ENCODE assay signal across 12 mouse cellular contexts in the genomic region with DNA sequence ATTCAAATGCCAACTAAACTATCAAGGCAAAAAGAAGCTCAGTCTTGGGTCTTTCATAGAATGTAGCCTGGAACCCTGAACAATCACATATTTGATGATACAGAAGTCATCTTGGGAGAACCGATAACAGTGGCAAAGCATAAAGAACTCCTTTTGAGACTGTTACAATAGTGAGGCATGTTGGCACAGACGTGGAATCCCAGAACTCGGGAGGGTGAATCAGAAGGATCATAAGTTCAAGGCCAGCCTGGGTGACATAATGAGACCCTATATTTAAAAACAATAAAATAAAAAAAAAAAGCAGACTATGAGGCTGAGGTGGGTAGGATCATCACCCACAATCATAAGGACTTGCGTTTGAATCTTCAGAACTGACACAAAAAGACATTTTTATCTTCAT. TPM values are rescaled to one million over a fixed set of nuclear protein-coding genes. Genes with fewer than 3 reads are reported as not detected.
DNase-seq lines count a peak whose midpoint lies in the region; ATAC-seq lines count a peak whose summit lies in the region.
"Had no signal": no experiment of that assay in that cellular context is flagged by ENCODE, and none has a peak within 500 bp of the region (broad histone marks: within the 10 kb centered on the region; RNA-seq: fewer than 3 reads in every experiment).

No protein-coding gene starts in this region.

- no peaks in the 10 kb centered on the region for H3K4me1 ChIP-seq in heart, embryonic 11.5 days (ENCODE audit: control insufficient read depth, insufficient read depth, low read length)
- peaks cover 10% of the 10 kb centered on the region; the same call in 1 of the 2 replicates for H3K4me1 ChIP-seq in limb, embryonic 13.5 days
- H3K4me1 ChIP-seq in limb, embryonic 10.5 days: 0 out of 2 replicates have a peak, but pooled peaks cover 4% of the 10 kb centered on the region
- H3K4me1 ChIP-seq in embryonic facial prominence, embryonic 14.5 days (ENCODE audit: control insufficient read depth, insufficient read depth, low read length): no peaks in the 10 kb centered on the region; the same call in 1 of the 2 replicates
- peaks cover 7% of the 10 kb centered on the region; the same call in 1 of the 2 replicates for H3K4me1 ChIP-seq in liver, embryonic 12.5 days

- WGBS in heart, embryonic 11.5 days (ENCODE audit: insufficient replicate concordance): 65% methylated on average over 4 of the region's 4 CpGs
- WGBS in limb, embryonic 13.5 days: 85% methylated on average over 4 of the region's 4 CpGs
- 90% methylated on average over 4 of the region's 4 CpGs for WGBS in limb, embryonic 10.5 days
- WGBS in embryonic facial prominence, embryonic 14.5 days: 74% methylated on average over 4 of the region's 4 CpGs
- WGBS in liver, embryonic 12.5 days (ENCODE audit: insufficient replicate concordance): 47% methylated on average over 4 of the region's 4 CpGs

- ATAC-seq in heart, embryonic 11.5 days (replicated peaks; ENCODE audit: insufficient number of reproducible peaks, low FRiP score, low TSS enrichment): no peak
- ATAC-seq in limb, embryonic 13.5 days (ENCODE audit: low FRiP score, low read depth): no peak
- ATAC-seq in embryonic facial prominence, embryonic 14.5 days (ENCODE audit: low read depth): no peak
- ATAC-seq in liver, embryonic 12.5 days: no peak
- ATAC-seq in cerebellum, adult (ENCODE audit: insufficient number of reproducible peaks, low FRiP score, low TSS enrichment): no peak
- ATAC-seq: forebrain, embryonic 15.5 days had no signal

- no peak overlapping the region for H3K9ac ChIP-seq in heart, embryonic 11.5 days (ENCODE audit: low read depth, low read length)
- no peak overlapping the region for H3K9ac ChIP-seq in limb, embryonic 13.5 days
- no peak overlapping the region for H3K9ac ChIP-seq in embryonic facial prominence, embryonic 14.5 days (ENCODE audit: low read depth, low read length)
- H3K9ac ChIP-seq in liver, embryonic 12.5 days: no peak overlapping the region
- H3K9ac ChIP-seq: forebrain, embryonic 15.5 days had no signal

- intact Hi-C loops in heart, postnatal 25 days (cut with DNase I): loop anchor here (1.0 to 2.0 kb wide), 4 partner anchors 24 to 61 kb away; no protein-coding TSS in a partner anchor

- H3K4me3 ChIP-seq in heart, embryonic 11.5 days (ENCODE audit: low read depth, low read length): no peak overlapping the region
- no peak overlapping the region for H3K4me3 ChIP-seq in limb, embryonic 13.5 days
- no peak overlapping the region for H3K4me3 ChIP-seq in limb, embryonic 10.5 days
- H3K4me3 ChIP-seq in embryonic facial prominence, embryonic 14.5 days (ENCODE audit: low read depth, low read length): no peak overlapping the region
- no peak overlapping the region for H3K4me3 ChIP-seq in liver, embryonic 12.5 days
- H3K4me3 ChIP-seq: forebrain, embryonic 15.5 days had no signal

- H3K4me2 ChIP-seq in heart, embryonic 11.5 days: no peak overlapping the region
- no peak overlapping the region for H3K4me2 ChIP-seq in limb, embryonic 13.5 days (replicated peaks)
- no peak overlapping the region for H3K4me2 ChIP-seq in embryonic facial prominence, embryonic 14.5 days (ENCODE audit: low read depth, low read length)
- H3K4me2 ChIP-seq in liver, embryonic 12.5 days: no peak overlapping the region
- H3K4me2 ChIP-seq: forebrain, embryonic 15.5 days had no signal

- peak overlapping the region; percentile 54 for H3K27ac ChIP-seq in heart, embryonic 11.5 days (ENCODE audit: low read depth, low read length)
- 0 out of 2 replicates have a peak overlapping the region, but pooled peaks have one; percentile 15 for H3K27ac ChIP-seq in limb, embryonic 13.5 days
- H3K27ac ChIP-seq in limb, embryonic 10.5 days: no peak overlapping the region
- H3K27ac ChIP-seq in embryonic facial prominence, embryonic 14.5 days (replicated peaks; ENCODE audit: low read depth, low read length): peak overlapping the region; percentile 53
- peak overlapping the region; percentile 40; the same call in 1 of the 2 replicates for H3K27ac ChIP-seq in liver, embryonic 12.5 days
- H3K27ac ChIP-seq: forebrain, embryonic 15.5 days had no signal

- no peaks in the 10 kb centered on the region for H3K36me3 ChIP-seq in heart, embryonic 11.5 days (ENCODE audit: control insufficient read depth, insufficient read depth, low read length)
- H3K36me3 ChIP-seq in limb, embryonic 13.5 days: no peaks in the 10 kb centered on the region
- H3K36me3 ChIP-seq in limb, embryonic 10.5 days: no peaks in the 10 kb centered on the region
- no peaks in the 10 kb centered on the region for H3K36me3 ChIP-seq in embryonic facial prominence, embryonic 14.5 days (ENCODE audit: control insufficient read depth, insufficient read depth, low read length)
- H3K36me3 ChIP-seq in liver, embryonic 12.5 days: no peaks in the 10 kb centered on the region
- H3K36me3 ChIP-seq: forebrain, embryonic 15.5 days had no signal

- DNase-seq in heart, postnatal 25 days (ENCODE audit: low spot score): no peak
- no peak for DNase-seq in limb, embryonic 10.5 days (ENCODE audit: low spot score)
- DNase-seq in embryonic facial prominence, embryonic 14.5 days (ENCODE audit: low spot score): no peak
- DNase-seq in embryo, embryonic 10 days (ENCODE audit: low spot score): no peak
- DNase-seq: cerebellum, postnatal 36 days; right cerebral cortex, postnatal 14 days; thymus, postnatal 14 days had no signal

- H3K9me3 ChIP-seq in heart, embryonic 11.5 days (replicated peaks; ENCODE audit: control insufficient read depth, low read length): no peaks in the 10 kb centered on the region
- no peaks in the 10 kb centered on the region for H3K9me3 ChIP-seq in limb, embryonic 13.5 days
- H3K9me3 ChIP-seq in limb, embryonic 10.5 days (replicated peaks): no peaks in the 10 kb centered on the region
- no peaks in the 10 kb centered on the region for H3K9me3 ChIP-seq in embryonic facial prominence, embryonic 14.5 days (ENCODE audit: control insufficient read depth, low read length)
- H3K9me3 ChIP-seq in liver, embryonic 12.5 days (replicated peaks): no peaks in the 10 kb centered on the region
- H3K9me3 ChIP-seq: forebrain, embryonic 15.5 days had no signal

- H3K27me3 ChIP-seq in heart, embryonic 11.5 days (ENCODE audit: control insufficient read depth, insufficient read depth, low read length): no peaks in the 10 kb centered on the region
- no peaks in the 10 kb centered on the region for H3K27me3 ChIP-seq in limb, embryonic 13.5 days
- H3K27me3 ChIP-seq in limb, embryonic 10.5 days (ENCODE audit: low read depth, poor library complexity, severe bottlenecking): no peaks in the 10 kb centered on the region
- no peaks in the 10 kb centered on the region for H3K27me3 ChIP-seq in embryonic facial prominence, embryonic 14.5 days (replicated peaks; ENCODE audit: control insufficient read depth, insufficient read depth, low read length)
- no peaks in the 10 kb centered on the region for H3K27me3 ChIP-seq in liver, embryonic 12.5 days (replicated peaks)
- H3K27me3 ChIP-seq: forebrain, embryonic 15.5 days had no signal

RNA-seq across cellular contexts. Expression of a gene that starts 32.4 kb away (rescaled TPM):
- polyA plus RNA-seq in heart, embryonic 11.5 days (2014; fragmentation: Nextera tagmentation; extraction: Ambion mirVana): 30.6 and 32.9 TPM in 2 replicates
- total RNA-seq in heart, postnatal 25 days (2021): 100 to 1,000 TPM; 127 to 163 TPM
- 48.3 and 56.1 TPM in 2 replicates for polyA plus RNA-seq in limb, embryonic 13.5 days (2015; fragmentation: Nextera tagmentation; extraction: Ambion mirVana)
- polyA plus RNA-seq in limb, embryonic 10.5 days (2016; fragmentation: Nextera tagmentation; extraction: Ambion mirVana): 26.6 and 41.1 TPM in 2 replicates
- 42.4 and 42.9 TPM in 2 replicates for polyA plus RNA-seq in embryonic facial prominence, embryonic 14.5 days (2014; fragmentation: Nextera tagmentation; extraction: Ambion mirVana)
- polyA plus RNA-seq in liver, embryonic 12.5 days (2016; fragmentation: Nextera tagmentation; extraction: Ambion mirVana): 23.6 and 25.8 TPM in 2 replicates
